Mouse (Mus musculus): Measurements from ENCODE around the gene Ankfn1.

GRCm38 (mm10) chr11:89476047-89476446, 301.4 kb downstream of the Ankfn1 start:
- no peak for TF ChIP-seq CTCF (IDR thresholded peaks at IDR 0.05; ENCODE audit: borderline replicate concordance, insufficient read depth, low read depth, low read length)
- TF ChIP-seq POLR2A (IDR thresholded peaks at IDR 0.05; ENCODE audit: borderline replicate concordance, insufficient read depth, low read length): no peak

Measured in cerebellum, adult 2 months (tissue).